In genomic region chr13:74807446-74808151, GRCm38 (mm10) we compare ENCODE assay signal across 8 mouse cellular contexts. TPM values are rescaled to one million over a fixed set of nuclear protein-coding genes. Genes with fewer than 3 reads are reported as not detected.
DNase-seq lines count a peak whose midpoint lies in the region; ATAC-seq lines count a peak whose summit lies in the region.

No protein-coding gene starts in this region.

- H3K27ac ChIP-seq in hindbrain, embryonic 16.5 days (ENCODE audit: low read depth, low read length) = no peak overlapping the region
- H3K27ac ChIP-seq in liver, embryonic 12.5 days = 0 out of 2 replicates have a peak overlapping the region, but pooled peaks have one; percentile 74
- peak overlapping the region; percentile 93 for H3K27ac ChIP-seq in stomach, embryonic 16.5 days (ENCODE audit: low read length)

- peak overlapping the region; percentile 100 for H3K4me2 ChIP-seq in hindbrain, embryonic 16.5 days (ENCODE audit: low read length)
- peak overlapping the region; percentile 97 for H3K4me2 ChIP-seq in liver, embryonic 12.5 days
- peak overlapping the region; percentile 80 for H3K4me2 ChIP-seq in stomach, embryonic 16.5 days (ENCODE audit: low read depth, low read length)

- ATAC-seq in common myeloid progenitor, adult 5-6 weeks (replicated peaks; ENCODE audit: low read depth, poor library complexity, severe bottlenecking) = peak; percentile 82
- ATAC-seq in hindbrain, embryonic 16.5 days = peak; percentile 90
- ATAC-seq in liver, embryonic 12.5 days = peak; percentile 97
- ATAC-seq in monocyte, adult 5-6 weeks (replicated peaks; ENCODE audit: insufficient number of reproducible peaks, low FRiP score, low TSS enrichment, poor library complexity, severe bottlenecking) = peak; percentile 82
- peak; percentile 96 for ATAC-seq in stomach, embryonic 16.5 days (ENCODE audit: insufficient read depth, low FRiP score)

- no peaks in the 10 kb centered on the region for H3K9me3 ChIP-seq in hindbrain, embryonic 16.5 days (ENCODE audit: control insufficient read depth, low read length)
- no peaks in the 10 kb centered on the region for H3K9me3 ChIP-seq in liver, embryonic 12.5 days (replicated peaks)
- no peaks in the 10 kb centered on the region for H3K9me3 ChIP-seq in stomach, embryonic 16.5 days (replicated peaks; ENCODE audit: control insufficient read depth, low read length)

- H3K27me3 ChIP-seq in hindbrain, embryonic 16.5 days (replicated peaks; ENCODE audit: control insufficient read depth, insufficient read depth, low read length) = no peaks in the 10 kb centered on the region
- H3K27me3 ChIP-seq in liver, embryonic 12.5 days (replicated peaks) = no peaks in the 10 kb centered on the region
- no peaks in the 10 kb centered on the region for H3K27me3 ChIP-seq in stomach, embryonic 16.5 days (ENCODE audit: control insufficient read depth, insufficient read depth, low read length)

- H3K4me1 ChIP-seq in hindbrain, embryonic 16.5 days (ENCODE audit: control insufficient read depth, insufficient read depth, low read depth, low read length) = no peaks in the 10 kb centered on the region
- H3K4me1 ChIP-seq in liver, embryonic 12.5 days = peaks cover 23% of the 10 kb centered on the region
- H3K4me1 ChIP-seq in stomach, embryonic 16.5 days (ENCODE audit: control insufficient read depth, insufficient read depth, low read length) = no peaks in the 10 kb centered on the region

- H3K9ac ChIP-seq in hindbrain, embryonic 16.5 days (ENCODE audit: low read depth, low read length) = peak overlapping the region; percentile 77
- H3K9ac ChIP-seq in liver, embryonic 12.5 days = peak overlapping the region; percentile 75
- H3K9ac ChIP-seq in stomach, embryonic 16.5 days (ENCODE audit: low read length) = peak overlapping the region; percentile 90

- 1% methylated on average over 31 of the region's 31 CpGs for WGBS in hindbrain, embryonic 16.5 days
- under 1% methylated on average over 31 of the region's 31 CpGs for WGBS in liver, embryonic 12.5 days (ENCODE audit: insufficient replicate concordance)
- 1% methylated on average over 31 of the region's 31 CpGs for WGBS in stomach, embryonic 16.5 days

- H3K4me3 ChIP-seq in hindbrain, embryonic 16.5 days (ENCODE audit: low read length) = peak overlapping the region; percentile 82
- peak overlapping the region; percentile 68 for H3K4me3 ChIP-seq in liver, embryonic 12.5 days
- peak overlapping the region; percentile 89 for H3K4me3 ChIP-seq in stomach, embryonic 16.5 days (replicated peaks; ENCODE audit: low read length)

- no peaks in the 10 kb centered on the region for H3K36me3 ChIP-seq in hindbrain, embryonic 16.5 days (ENCODE audit: control insufficient read depth, insufficient read depth, low read length)
- H3K36me3 ChIP-seq in liver, embryonic 12.5 days = no peaks in the 10 kb centered on the region
- no peaks in the 10 kb centered on the region for H3K36me3 ChIP-seq in stomach, embryonic 16.5 days (ENCODE audit: control insufficient read depth, insufficient read depth, low read length)

- peak; percentile 81 for DNase-seq in 3T3-L1 (ENCODE audit: low read depth, low spot score)
- peak; percentile 82 for DNase-seq in T-cell, adult 2 months (ENCODE audit: low spot score)
- peak; percentile 80 for DNase-seq in gastrocnemius, adult 8-10 months (ENCODE audit: low spot score in 2 of 2)

RNA-seq across cellular contexts. Expression of gene Cast, which starts 1.0 kb away (rescaled TPM):
- 64.1 and 75.8 TPM in 2 replicates for total RNA-seq in common myeloid progenitor, adult 5-6 weeks (2017)
- 100 to 1,000 TPM in 3 of 4 experiments, 10 to 100 TPM in 1; 97.5 to 105 (median 103) TPM for total RNA-seq in gastrocnemius, adult 8-10 months (2022)
- 6.9 and 10.4 TPM in 2 replicates for polyA plus RNA-seq in hindbrain, embryonic 16.5 days (2015; fragmentation: Nextera tagmentation; extraction: Ambion mirVana)
- polyA plus RNA-seq in liver, embryonic 12.5 days (2016; fragmentation: Nextera tagmentation; extraction: Ambion mirVana) = 38.6 and 39.3 TPM in 2 replicates
- 173 to 225 TPM (median 174 TPM) in 3 replicates for total RNA-seq in monocyte, adult 5-6 weeks (2017)
- polyA plus RNA-seq in stomach, embryonic 16.5 days (2015; fragmentation: Nextera tagmentation; extraction: Ambion mirVana) = 65.1 and 77.2 TPM in 2 replicates
